Mouse (Mus musculus) gastrocnemius, postnatal 14 days (tissue): ENCODE results near the gene Mgea5. TPM values are rescaled to one million over a fixed set of nuclear protein-coding genes. Genes with fewer than 3 reads are reported as not detected.

Experiments
- DNase-seq: peaks from one replicate; pipeline ENCODE4 v3.0.0; 2021; ENCODE audit warnings: mixed read lengths
- intact Hi-C: fragments of 180-260 bp; cut with DNase I; formaldehyde crosslinking; loops from one replicate; pipeline ENCODE4 v1.15.1; 2025; ENCODE audit warnings: low total_unique reads
- total RNA-seq, 2 experiments: library from RNA; stranded (reverse); gene quantifications; 2 replicates each; pipeline ENCODE4 v1.2.3; 2021

Mgea5 gene
- total RNA-seq, 2 experiments from 2014 or later: 28.6 to 29.6 TPM

GRCm38 (mm10) chr19:45803408-45803807 is 19.8 kb upstream of the Mgea5 start:
- DNase-seq: no peak
- intact Hi-C loops: loop anchor here (10.0 kb wide), 1 partner anchor 211 kb away; no protein-coding TSS in a partner anchor

DNA sequence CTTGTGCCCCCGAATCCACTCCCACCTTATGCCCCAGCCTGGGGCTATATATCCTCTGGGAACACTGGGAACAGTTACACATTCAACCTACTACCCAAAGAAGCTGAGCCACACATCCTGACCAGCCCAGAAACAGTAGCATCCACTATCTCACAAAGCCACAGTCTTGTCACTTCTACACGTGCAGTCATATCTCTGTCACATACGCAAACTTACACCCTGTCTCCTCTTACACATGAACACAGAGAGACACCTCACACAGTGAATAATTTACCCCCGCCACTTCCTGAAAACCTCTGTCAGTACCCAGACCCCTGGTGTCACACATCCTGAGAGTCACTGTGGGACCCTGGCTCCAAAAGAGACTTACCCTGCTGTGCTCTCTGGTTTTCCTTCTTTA is 19.1 kb upstream of the Mgea5 start:
- intact Hi-C loops: loop anchor here (10.0 kb wide), 1 partner anchor 212 kb away; no protein-coding TSS in a partner anchor
- no peak for DNase-seq

GRCm38 (mm10) chr19:45796879-45797278 is 13.2 kb upstream of the Mgea5 start:
- DNase-seq: no peak
- intact Hi-C loops: no loop called here

GRCm38 (mm10) chr19:45796061-45796556 is 12.5 kb upstream of the Mgea5 start:
- intact Hi-C loops: no loop called here
- peak; percentile 45 for DNase-seq

- intact Hi-C loops: no loop called here
- no peak for DNase-seq
Measured at GRCm38 (mm10) chr19:45795406-45795944, 11.8 kb upstream of the Mgea5 start.

- no peak for DNase-seq
- intact Hi-C loops: no loop called here
Measured at GRCm38 (mm10) chr19:45794718-45795117, 11.1 kb upstream of the Mgea5 start.

GRCm38 (mm10) chr19:45792404-45792803 is 8.8 kb upstream of the Mgea5 start:
- DNase-seq: no peak
- intact Hi-C loops: no loop called here

GRCm38 (mm10) chr19:45789888-45790874 is 6.5 kb upstream of the Mgea5 start:
- no peak for DNase-seq
- intact Hi-C loops: no loop called here

- DNase-seq: no peak
- intact Hi-C loops: no loop called here
Measured at GRCm38 (mm10) chr19:45789365-45789764, 5.7 kb upstream of the Mgea5 start.

- intact Hi-C loops: no loop called here
- no peak for DNase-seq
Measured at GRCm38 (mm10) chr19:45788337-45788736, 4.7 kb upstream of the Mgea5 start.

DNA sequence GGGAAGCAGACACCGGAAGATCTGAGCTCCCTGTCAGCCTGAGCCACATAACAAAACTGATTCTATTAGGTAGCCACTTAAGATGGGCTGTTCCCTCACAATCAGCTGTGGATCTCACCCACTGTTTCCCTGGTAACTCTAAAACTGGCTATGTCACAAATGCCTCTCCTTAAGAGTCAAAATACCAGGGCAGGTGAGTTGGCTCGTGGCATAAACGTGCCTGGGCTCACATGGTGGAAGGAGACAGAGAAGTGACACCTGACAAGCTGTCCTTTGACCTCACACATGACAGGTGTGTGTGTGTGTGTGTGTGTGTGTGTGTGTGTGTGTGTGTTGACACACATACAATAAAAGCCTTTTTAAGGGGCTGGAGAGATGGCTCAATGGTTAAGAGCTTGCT is 3.8 kb upstream of the Mgea5 start:
- no peak for DNase-seq
- intact Hi-C loops: no loop called here

DNA sequence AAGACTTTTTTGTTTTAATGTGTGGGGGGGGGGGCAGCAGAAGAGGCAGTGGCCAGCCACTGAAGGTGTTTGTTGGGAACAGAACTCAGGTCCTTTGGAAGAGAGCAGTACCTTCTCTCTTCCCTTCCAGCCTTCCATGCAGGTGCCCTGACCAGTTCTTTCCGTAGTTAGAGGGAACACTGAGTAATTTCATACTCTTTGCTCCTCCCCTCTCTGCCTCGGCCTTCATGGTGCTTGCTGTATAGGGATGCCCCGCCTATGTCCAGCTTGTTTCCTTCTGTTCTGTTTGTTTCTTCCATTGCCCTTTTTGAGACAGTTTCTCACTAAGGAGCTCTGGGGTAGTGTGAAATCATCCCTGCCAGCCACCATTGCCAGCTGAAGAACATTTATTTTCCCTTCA is 1.8 kb upstream of the Mgea5 start:
- intact Hi-C loops: no loop called here
- no peak for DNase-seq

GRCm38 (mm10) chr19:45783933-45784576 is 418 bp upstream of the Mgea5 start:
- intact Hi-C loops: no loop called here
- no peak for DNase-seq

DNA sequence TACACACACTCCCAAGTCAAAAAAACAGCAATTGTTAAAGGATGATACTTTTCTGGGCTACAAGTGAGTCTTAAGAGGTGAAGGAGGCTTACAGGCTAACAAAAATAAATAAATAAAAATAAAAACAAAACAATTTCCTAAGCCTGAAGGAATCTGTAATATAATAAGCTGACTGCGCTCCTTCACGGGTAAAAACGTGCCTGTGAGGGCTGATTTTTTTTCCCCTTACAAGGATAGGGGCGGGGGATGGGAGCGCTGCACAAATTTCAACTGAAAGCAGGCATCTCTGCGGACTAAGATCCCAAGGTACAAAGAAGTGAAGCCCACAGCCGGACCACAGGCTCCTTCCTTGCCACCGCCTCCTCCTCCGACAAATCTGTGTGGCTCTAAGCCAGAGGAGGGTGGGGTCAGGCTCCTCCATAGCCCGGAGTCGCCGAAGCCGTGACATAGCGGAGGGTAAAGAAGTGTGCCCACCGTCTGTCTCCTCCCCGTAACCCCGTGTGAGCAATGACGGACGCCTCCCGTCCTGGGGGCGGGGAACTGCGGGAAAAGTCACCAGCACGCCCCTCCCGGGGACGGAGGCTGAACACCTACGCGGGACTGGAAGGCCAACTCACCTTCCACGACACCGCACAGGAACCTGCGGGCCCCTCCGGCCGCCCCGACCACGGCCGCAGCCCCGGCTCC is 1.2 kb downstream of the Mgea5 start:
- DNase-seq: peak; percentile 73
- intact Hi-C loops: no loop called here

- no peak for DNase-seq
- intact Hi-C loops: no loop called here
Measured at GRCm38 (mm10) chr19:45781676-45782075, 2.0 kb downstream of the Mgea5 start.

- intact Hi-C loops: no loop called here
Measured at GRCm38 (mm10) chr19:45780350-45780915, 3.2 kb downstream of the Mgea5 start.

DNA sequence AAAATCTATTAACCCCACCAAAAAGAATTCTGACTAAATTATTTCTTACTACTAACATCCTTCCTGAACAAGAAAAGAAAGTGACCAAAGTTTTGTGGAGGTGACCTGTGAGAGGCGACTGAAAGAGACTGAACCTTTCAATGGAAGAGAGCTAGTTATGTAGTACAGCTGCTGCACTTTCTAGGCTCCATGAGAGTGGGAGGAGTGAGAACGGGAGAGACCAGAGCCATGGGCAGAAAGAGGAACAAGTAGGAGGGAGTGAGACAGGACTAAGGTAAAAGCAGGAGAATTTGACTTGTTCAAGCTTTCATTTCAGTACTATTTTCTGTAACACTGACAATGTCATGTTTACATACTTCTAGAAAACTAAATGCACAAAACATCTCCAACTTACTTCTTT is 8.2 kb downstream of the Mgea5 start:
- DNase-seq: no peak
- intact Hi-C loops: no loop called here

More at GRCm38 (mm10) chr19:45780350-45780915, 3.2 kb downstream of the Mgea5 start:
- DNase-seq: no peak

DNA sequence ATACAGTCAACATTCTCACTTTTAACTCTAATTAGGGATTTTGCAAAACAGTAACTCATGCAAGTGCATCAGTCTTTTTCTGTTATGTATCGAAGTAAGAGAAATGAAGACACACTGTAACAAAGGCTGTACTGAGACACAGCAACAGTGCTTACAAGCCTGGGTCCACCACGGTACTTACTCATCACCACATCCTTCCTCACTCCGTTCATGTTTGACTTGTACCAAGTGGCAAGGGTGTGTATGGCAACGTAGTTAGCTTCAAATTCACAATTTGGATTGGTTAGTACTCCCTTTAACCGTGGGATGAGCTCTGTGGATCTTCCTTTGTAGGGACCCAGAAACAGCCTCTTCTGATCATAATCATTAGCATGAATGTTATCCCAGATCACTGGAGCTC is 12.1 kb downstream of the Mgea5 start:
- intact Hi-C loops: no loop called here

GRCm38 (mm10) chr19:45760810-45761209 is 22.8 kb downstream of the Mgea5 start:
- DNase-seq: no peak
- intact Hi-C loops: no loop called here

More for the DNA sequence above, 12.1 kb downstream of the Mgea5 start:
- DNase-seq: no peak
